Mouse (Mus musculus): Measurements from ENCODE around the gene Gm44502. TPM values are rescaled to one million over a fixed set of nuclear protein-coding genes. Genes with fewer than 3 reads are reported as not detected.

The Gm44502 gene
- polyA plus RNA-seq, 1 experiment from 2014 or later, result not detected

DNA sequence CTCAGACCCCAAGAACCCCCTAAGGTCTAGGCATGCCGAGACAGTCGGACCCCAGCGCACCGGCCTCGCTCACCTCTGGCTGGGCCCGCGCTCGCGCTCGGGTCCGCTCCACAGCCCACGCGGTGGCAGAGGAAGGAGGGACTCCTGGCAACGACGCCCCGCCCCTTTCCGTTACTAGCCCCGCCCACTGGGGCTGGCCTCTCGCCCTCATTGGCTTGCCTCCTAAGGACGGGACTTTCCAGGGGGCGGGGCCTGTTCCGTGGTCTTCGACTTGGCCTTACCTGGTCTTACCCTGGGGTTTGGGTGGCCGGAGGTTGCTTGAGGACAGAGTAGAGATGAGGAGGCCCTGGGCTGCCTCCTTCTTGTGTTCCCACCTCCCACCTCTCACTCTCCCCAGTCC is 19.4 kb downstream of the Gm44502 start, which contains the start of gene Syce3:
TSS of gene Syce3 (minus strand) at position 386 of the 400 bp plus-strand sequence.
- no peaks in the 10 kb centered on the region for H3K4me1 ChIP-seq (ENCODE audit: control insufficient read depth, insufficient read depth, low read length)
- no peaks in the 10 kb centered on the region for H3K27me3 ChIP-seq (ENCODE audit: control insufficient read depth, insufficient read depth, low read length)
- ATAC-seq (replicated peaks; ENCODE audit: insufficient number of reproducible peaks, low FRiP score, low TSS enrichment, low read depth) (no peak), DNase-seq (ENCODE audit: low spot score) (no peak)
- no peak within 1 kb of the TSS for H3K9ac ChIP-seq (replicated peaks; ENCODE audit: low read length)
- H3K9me3 ChIP-seq (replicated peaks; ENCODE audit: control insufficient read depth, low read length), result no peaks in the 10 kb centered on the region
- H3K36me3 ChIP-seq (replicated peaks; ENCODE audit: control insufficient read depth, insufficient read depth, low read depth, low read length), result no peaks in the 10 kb centered on the region
- H3K4me2 ChIP-seq (ENCODE audit: low read depth, low read length), result no peak within 1 kb of the TSS
- no peak within 1 kb of the TSS for H3K4me3 ChIP-seq (ENCODE audit: low read depth, low read length)
- H3K27ac ChIP-seq (replicated peaks; ENCODE audit: low read depth, low read length), result no peak within 1 kb of the TSS
- 86% methylated on average over 15 of the region's 24 CpGs for WGBS

DNA sequence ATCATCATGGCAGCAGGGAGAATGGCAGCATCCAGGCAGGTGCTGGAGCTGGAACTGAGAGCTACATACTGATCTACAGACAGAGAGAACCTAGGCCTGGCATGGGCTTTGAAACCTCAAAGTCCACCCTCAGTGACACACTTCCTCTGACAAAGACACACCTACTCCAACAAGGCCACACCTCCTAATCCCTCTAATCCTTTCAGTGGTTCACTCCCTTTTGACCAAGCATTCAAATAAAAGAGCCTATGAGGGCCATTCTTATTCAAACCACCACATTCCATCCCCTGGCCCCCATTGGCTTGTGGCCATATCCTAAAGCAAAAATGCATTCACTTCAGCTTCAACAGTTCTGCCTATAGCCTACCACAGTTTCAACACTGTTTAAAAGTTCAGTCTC is 22.8 kb downstream of the Gm44502 start:
- Histone ChIP-seq H3K27me3 (ENCODE audit: control insufficient read depth, insufficient read depth, low read length) (no peaks in the 10 kb centered on the region), H3K9ac (replicated peaks; ENCODE audit: low read length) (no peak overlapping the region), H3K9me3 (replicated peaks; ENCODE audit: control insufficient read depth, low read length) (no peaks in the 10 kb centered on the region), H3K4me3 (ENCODE audit: low read depth, low read length) (no peak overlapping the region), H3K4me1 (ENCODE audit: control insufficient read depth, insufficient read depth, low read length) (no peaks in the 10 kb centered on the region), H3K4me2 (ENCODE audit: low read depth, low read length) (no peak overlapping the region), H3K36me3 (replicated peaks; ENCODE audit: control insufficient read depth, insufficient read depth, low read depth, low read length) (no peaks in the 10 kb centered on the region), H3K27ac (replicated peaks; ENCODE audit: low read depth, low read length) (no peak overlapping the region)
- DNase-seq (ENCODE audit: low spot score) (no peak), ATAC-seq (replicated peaks; ENCODE audit: insufficient number of reproducible peaks, low FRiP score, low TSS enrichment, low read depth) (no peak)

DNA sequence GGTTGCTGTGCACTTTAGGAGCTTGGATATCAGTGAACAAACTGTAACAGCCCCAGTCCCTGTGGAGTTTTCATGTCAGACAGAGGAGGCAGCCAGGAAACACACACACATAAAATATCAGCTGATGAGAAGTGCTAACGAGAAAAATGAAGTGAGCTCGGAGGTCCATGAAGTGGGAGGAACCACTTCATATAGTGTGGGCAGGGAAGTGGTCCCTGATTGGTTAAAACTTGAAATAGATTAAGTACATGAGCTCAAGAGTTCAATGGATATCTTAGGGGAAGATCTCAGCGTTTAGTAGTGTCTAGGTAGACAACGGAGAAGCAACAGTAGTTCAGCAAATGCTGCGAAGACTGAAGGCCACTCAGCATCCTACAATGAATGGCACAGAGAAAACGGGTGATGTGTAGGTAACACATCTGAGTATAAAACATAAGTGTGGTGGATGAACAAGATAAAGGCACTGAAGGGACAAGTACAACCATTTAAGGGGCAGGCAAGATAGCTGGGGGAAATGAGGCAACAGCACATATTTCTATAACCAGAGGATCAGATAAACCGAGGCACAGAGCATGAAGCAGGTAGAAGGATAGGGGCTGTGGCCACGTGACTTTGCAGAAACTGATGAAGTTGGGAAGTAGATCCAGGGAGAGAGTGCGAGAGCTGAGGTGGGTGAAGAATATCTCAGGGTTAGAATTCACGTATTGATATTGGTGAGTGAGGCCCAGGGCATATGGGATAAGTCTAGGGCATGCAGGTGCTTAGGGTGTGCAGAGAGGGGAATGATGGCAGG is 24.5 kb downstream of the Gm44502 start:
- no peak for ATAC-seq (replicated peaks; ENCODE audit: insufficient number of reproducible peaks, low FRiP score, low TSS enrichment, low read depth)
- no peak overlapping the region for H3K27ac ChIP-seq (replicated peaks; ENCODE audit: low read depth, low read length)
- H3K9me3 ChIP-seq (replicated peaks; ENCODE audit: control insufficient read depth, low read length), result no peaks in the 10 kb centered on the region
- H3K4me3 ChIP-seq (ENCODE audit: low read depth, low read length), result no peak overlapping the region
- no peaks in the 10 kb centered on the region for H3K27me3 ChIP-seq (ENCODE audit: control insufficient read depth, insufficient read depth, low read length)
- H3K4me1 ChIP-seq (ENCODE audit: control insufficient read depth, insufficient read depth, low read length), result no peaks in the 10 kb centered on the region
- no peak overlapping the region for H3K9ac ChIP-seq (replicated peaks; ENCODE audit: low read length)
- no peak for DNase-seq (ENCODE audit: low spot score)
- 84% methylated on average over 10 of the region's 10 CpGs for WGBS
- H3K4me2 ChIP-seq (ENCODE audit: low read depth, low read length), result no peak overlapping the region
- H3K36me3 ChIP-seq (replicated peaks; ENCODE audit: control insufficient read depth, insufficient read depth, low read depth, low read length), result no peaks in the 10 kb centered on the region

DNA sequence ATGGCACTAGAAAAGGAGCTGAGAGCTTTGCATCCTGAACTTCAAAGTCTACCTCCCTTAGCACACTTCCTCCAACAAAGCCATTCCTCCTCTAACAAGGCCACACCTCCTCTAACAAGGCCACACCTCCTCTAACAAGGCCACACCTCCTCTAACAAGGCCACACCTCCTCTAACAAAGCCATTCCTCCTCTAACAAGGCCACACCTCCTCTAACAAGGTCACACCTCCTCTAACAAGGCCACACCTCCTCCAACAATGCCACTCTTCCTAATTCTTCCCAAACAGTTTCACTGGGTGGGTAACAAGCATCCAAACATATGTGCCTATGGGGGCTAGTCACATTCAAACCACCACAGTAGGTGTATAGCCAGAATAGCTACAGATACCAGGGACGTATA is 27.0 kb downstream of the Gm44502 start:
- H3K4me3 ChIP-seq (ENCODE audit: low read depth, low read length), result no peak overlapping the region
- H3K4me2 ChIP-seq (ENCODE audit: low read depth, low read length), result no peak overlapping the region
- H3K4me1 ChIP-seq (ENCODE audit: control insufficient read depth, insufficient read depth, low read length), result no peaks in the 10 kb centered on the region
- H3K27ac ChIP-seq (replicated peaks; ENCODE audit: low read depth, low read length), result no peak overlapping the region
- WGBS, result 70% methylated on average over 1 of the region's 1 CpGs
- no peaks in the 10 kb centered on the region for H3K9me3 ChIP-seq (replicated peaks; ENCODE audit: control insufficient read depth, low read length)
- ATAC-seq (replicated peaks; ENCODE audit: insufficient number of reproducible peaks, low FRiP score, low TSS enrichment, low read depth) (no peak), DNase-seq (ENCODE audit: low spot score) (no peak)
- no peak overlapping the region for H3K9ac ChIP-seq (replicated peaks; ENCODE audit: low read length)
- no peaks in the 10 kb centered on the region for H3K36me3 ChIP-seq (replicated peaks; ENCODE audit: control insufficient read depth, insufficient read depth, low read depth, low read length)
- H3K27me3 ChIP-seq (ENCODE audit: control insufficient read depth, insufficient read depth, low read length), result no peaks in the 10 kb centered on the region

DNA sequence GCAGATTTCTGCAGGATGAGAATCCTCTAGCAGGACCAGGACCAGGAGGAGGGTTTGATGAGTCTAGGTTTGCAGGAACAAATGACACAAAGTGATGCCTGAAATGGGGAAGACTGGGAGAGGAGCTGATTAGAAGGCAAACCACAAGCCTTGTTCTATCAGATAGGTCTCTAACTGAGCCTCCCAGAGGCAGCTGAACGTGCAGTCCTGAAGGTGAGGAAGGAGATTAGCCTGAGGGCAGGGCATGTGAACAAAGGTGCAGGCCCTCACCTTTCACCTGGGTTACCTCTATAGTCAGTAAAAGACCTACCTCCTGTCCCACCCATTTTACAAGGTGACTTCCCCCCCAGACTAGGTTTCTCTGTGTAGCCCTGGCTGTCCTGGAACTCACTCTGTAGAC is 29.8 kb downstream of the Gm44502 start:
- H3K27ac ChIP-seq (replicated peaks; ENCODE audit: low read depth, low read length), result no peak overlapping the region
- H3K27me3 ChIP-seq (ENCODE audit: control insufficient read depth, insufficient read depth, low read length), result no peaks in the 10 kb centered on the region
- ATAC-seq (replicated peaks; ENCODE audit: insufficient number of reproducible peaks, low FRiP score, low TSS enrichment, low read depth), result no peak
- DNase-seq (ENCODE audit: low spot score), result no peak
- no peaks in the 10 kb centered on the region for H3K36me3 ChIP-seq (replicated peaks; ENCODE audit: control insufficient read depth, insufficient read depth, low read depth, low read length)
- no peak overlapping the region for H3K9ac ChIP-seq (replicated peaks; ENCODE audit: low read length)
- H3K9me3 ChIP-seq (replicated peaks; ENCODE audit: control insufficient read depth, low read length), result no peaks in the 10 kb centered on the region
- no peak overlapping the region for H3K4me2 ChIP-seq (ENCODE audit: low read depth, low read length)
- no peaks in the 10 kb centered on the region for H3K4me1 ChIP-seq (ENCODE audit: control insufficient read depth, insufficient read depth, low read length)
- H3K4me3 ChIP-seq (ENCODE audit: low read depth, low read length), result no peak overlapping the region
- WGBS, result 82% methylated on average over 1 of the region's 1 CpGs

DNA sequence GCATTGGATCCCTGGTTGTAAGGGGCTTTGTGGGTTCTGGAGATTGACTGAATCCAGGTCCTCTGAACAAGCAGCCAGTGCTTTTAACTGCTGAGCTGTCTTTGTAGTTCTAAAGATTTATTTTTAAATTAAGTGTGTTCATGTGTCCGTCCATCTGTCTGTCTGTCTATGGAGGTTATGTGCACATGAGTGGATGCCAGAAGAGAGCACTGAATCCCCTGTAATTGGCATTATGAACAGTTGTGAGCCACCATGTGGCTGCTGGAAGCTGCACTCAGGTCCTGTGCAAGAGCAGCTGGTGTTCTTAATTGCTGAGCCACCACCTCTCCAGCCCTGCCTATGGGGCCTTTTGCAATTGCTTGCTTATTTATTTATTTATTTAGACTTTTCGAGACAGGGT is 31.4 kb downstream of the Gm44502 start:
- H3K9ac ChIP-seq (replicated peaks; ENCODE audit: low read length), result no peak overlapping the region
- no peak for ATAC-seq (replicated peaks; ENCODE audit: insufficient number of reproducible peaks, low FRiP score, low TSS enrichment, low read depth)
- H3K36me3 ChIP-seq (replicated peaks; ENCODE audit: control insufficient read depth, insufficient read depth, low read depth, low read length), result no peaks in the 10 kb centered on the region
- 87% methylated on average over 2 of the region's 2 CpGs for WGBS
- H3K9me3 ChIP-seq (replicated peaks; ENCODE audit: control insufficient read depth, low read length), result no peaks in the 10 kb centered on the region
- no peak for DNase-seq (ENCODE audit: low spot score)
- no peaks in the 10 kb centered on the region for H3K27me3 ChIP-seq (ENCODE audit: control insufficient read depth, insufficient read depth, low read length)
- no peak overlapping the region for H3K4me2 ChIP-seq (ENCODE audit: low read depth, low read length)
- no peak overlapping the region for H3K27ac ChIP-seq (replicated peaks; ENCODE audit: low read depth, low read length)
- H3K4me3 ChIP-seq (ENCODE audit: low read depth, low read length), result no peak overlapping the region
- no peaks in the 10 kb centered on the region for H3K4me1 ChIP-seq (ENCODE audit: control insufficient read depth, insufficient read depth, low read length)

DNA sequence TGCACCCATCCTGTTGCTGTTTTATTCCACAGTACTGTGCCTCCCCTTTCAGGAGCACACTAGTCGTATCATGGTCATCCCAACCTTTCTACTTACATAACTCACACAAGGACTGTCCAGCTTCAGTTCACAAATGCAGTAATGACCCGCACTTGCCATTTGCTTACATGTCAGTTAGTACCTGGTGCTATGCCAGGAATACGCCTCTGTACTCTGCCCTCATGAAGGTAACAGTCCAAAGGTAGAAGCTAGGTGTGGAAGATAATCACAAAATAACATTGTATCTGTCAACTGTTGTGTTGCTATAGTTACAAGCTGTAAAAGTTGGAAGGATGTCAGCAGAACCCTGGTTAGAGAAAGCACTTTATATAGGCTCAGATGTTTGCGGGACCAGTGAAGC is 32.6 kb downstream of the Gm44502 start:
- DNase-seq (ENCODE audit: low spot score) (no peak), ATAC-seq (replicated peaks; ENCODE audit: insufficient number of reproducible peaks, low FRiP score, low TSS enrichment, low read depth) (no peak)
- WGBS, result 89% methylated on average over 4 of the region's 4 CpGs
- Histone ChIP-seq H3K9ac (replicated peaks; ENCODE audit: low read length) (no peak overlapping the region), H3K27ac (replicated peaks; ENCODE audit: low read depth, low read length) (no peak overlapping the region), H3K9me3 (replicated peaks; ENCODE audit: control insufficient read depth, low read length) (no peaks in the 10 kb centered on the region), H3K4me1 (ENCODE audit: control insufficient read depth, insufficient read depth, low read length) (no peaks in the 10 kb centered on the region), H3K4me2 (ENCODE audit: low read depth, low read length) (no peak overlapping the region), H3K4me3 (ENCODE audit: low read depth, low read length) (no peak overlapping the region), H3K36me3 (replicated peaks; ENCODE audit: control insufficient read depth, insufficient read depth, low read depth, low read length) (no peaks in the 10 kb centered on the region), H3K27me3 (ENCODE audit: control insufficient read depth, insufficient read depth, low read length) (no peaks in the 10 kb centered on the region)

DNA sequence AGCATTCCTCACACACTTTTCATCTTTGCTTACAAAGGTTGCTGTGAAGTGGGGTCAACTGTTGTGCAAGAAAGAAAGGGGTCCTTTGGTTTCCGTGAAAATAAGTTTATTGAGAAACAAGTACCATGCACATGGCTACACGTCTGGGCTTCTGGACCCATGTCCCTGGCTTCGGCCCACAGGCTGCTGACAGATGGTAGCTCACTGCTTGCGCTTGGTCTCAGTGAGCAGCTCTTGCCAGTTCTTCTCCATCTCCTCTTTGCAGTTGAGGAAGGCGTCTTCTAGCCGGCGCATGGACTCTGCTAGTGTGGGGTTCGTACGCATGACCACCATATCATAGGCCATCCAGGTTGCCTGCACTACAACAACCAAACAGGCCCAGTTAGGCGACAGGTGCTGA is 39.4 kb downstream of the Gm44502 start:
- 93% methylated on average over 10 of the region's 10 CpGs for WGBS
- H3K27ac ChIP-seq (replicated peaks; ENCODE audit: low read depth, low read length), result no peak overlapping the region
- H3K27me3 ChIP-seq (ENCODE audit: control insufficient read depth, insufficient read depth, low read length), result no peaks in the 10 kb centered on the region
- H3K9me3 ChIP-seq (replicated peaks; ENCODE audit: control insufficient read depth, low read length), result no peaks in the 10 kb centered on the region
- H3K4me1 ChIP-seq (ENCODE audit: control insufficient read depth, insufficient read depth, low read length), result no peaks in the 10 kb centered on the region
- no peak for DNase-seq (ENCODE audit: low spot score)
- H3K4me3 ChIP-seq (ENCODE audit: low read depth, low read length), result no peak overlapping the region
- ATAC-seq (replicated peaks; ENCODE audit: insufficient number of reproducible peaks, low FRiP score, low TSS enrichment, low read depth), result no peak
- H3K9ac ChIP-seq (replicated peaks; ENCODE audit: low read length), result no peak overlapping the region
- no peaks in the 10 kb centered on the region for H3K36me3 ChIP-seq (replicated peaks; ENCODE audit: control insufficient read depth, insufficient read depth, low read depth, low read length)
- H3K4me2 ChIP-seq (ENCODE audit: low read depth, low read length), result no peak overlapping the region

Measured in embryonic facial prominence, embryonic 11.5 days (tissue).